ENCODE assay signal across 23 mouse cellular contexts in the genomic region with DNA sequence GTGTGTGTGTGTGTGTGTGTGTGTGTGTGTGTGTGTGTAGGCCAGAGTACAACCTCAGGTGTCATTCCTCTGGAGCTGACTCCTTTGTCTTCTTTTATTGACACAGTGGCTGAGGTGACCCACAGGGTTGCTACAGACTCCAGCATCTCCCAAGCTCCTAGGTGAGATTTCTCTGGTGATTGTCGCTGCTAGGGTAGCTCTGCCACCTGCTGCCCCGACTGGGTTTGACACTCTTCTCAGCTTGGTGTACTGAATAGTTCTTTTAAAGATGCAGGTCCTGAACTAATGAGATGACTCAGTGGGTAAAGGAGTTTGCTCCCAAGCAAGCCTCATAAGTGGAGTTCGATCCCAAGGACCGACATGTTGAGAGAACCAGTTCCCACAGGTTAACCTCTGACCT. TPM values are rescaled to one million over a fixed set of nuclear protein-coding genes. Genes with fewer than 3 reads are reported as not detected.
A peak's percentile ranks its signal among the peaks of the same experiment; 100 is the strongest.
DNase-seq lines count a peak whose midpoint lies in the region; ATAC-seq and TF ChIP-seq lines count a peak whose summit lies in the region.
"Had no signal": no experiment of that assay in that cellular context is flagged by ENCODE, and none has a peak within 500 bp of the region (broad histone marks: within the 10 kb centered on the region; RNA-seq: fewer than 3 reads in every experiment).

No protein-coding gene starts in this region.

- no peak overlapping the region for H3K4me2 ChIP-seq in intestine, postnatal 0 days (replicated peaks; ENCODE audit: low read depth)
- H3K4me2 ChIP-seq in intestine, embryonic 16.5 days (ENCODE audit: low read depth, low read length) = no peak overlapping the region
- H3K4me2 ChIP-seq in lung, embryonic 14.5 days = no peak overlapping the region
- H3K4me2 ChIP-seq: forebrain, embryonic 13.5 days; hindbrain, embryonic 14.5 days; liver, embryonic 15.5 days; midbrain, embryonic 11.5 days; neural tube, embryonic 15.5 days had no signal

- no peak overlapping the region for H3K4me3 ChIP-seq in intestine, postnatal 0 days (ENCODE audit: low read depth, low read length)
- no peak overlapping the region for H3K4me3 ChIP-seq in intestine, embryonic 16.5 days (ENCODE audit: low read length)
- no peak overlapping the region for H3K4me3 ChIP-seq in lung, embryonic 14.5 days (ENCODE audit: low read depth, low read length)
- H3K4me3 ChIP-seq: forebrain, embryonic 13.5 days; heart, embryonic 10.5 days; liver, embryonic 15.5 days; myocyte; neural tube, embryonic 15.5 days had no signal

- H3K36me3 ChIP-seq in intestine, postnatal 0 days (ENCODE audit: control insufficient read depth, insufficient read depth) = no peaks in the 10 kb centered on the region
- no peaks in the 10 kb centered on the region for H3K36me3 ChIP-seq in intestine, embryonic 16.5 days (ENCODE audit: control insufficient read depth, insufficient read depth, low read length)
- H3K36me3 ChIP-seq in lung, embryonic 14.5 days (ENCODE audit: insufficient read depth) = no peaks in the 10 kb centered on the region
- H3K36me3 ChIP-seq: heart, embryonic 10.5 days; liver, embryonic 15.5 days; neural tube, embryonic 15.5 days had no signal

- H3K27ac ChIP-seq in intestine, postnatal 0 days (ENCODE audit: low read depth, low read length) = no peak overlapping the region
- H3K27ac ChIP-seq in intestine, embryonic 16.5 days (ENCODE audit: low read length) = no peak overlapping the region
- no peak overlapping the region for H3K27ac ChIP-seq in lung, embryonic 14.5 days (ENCODE audit: low read depth)
- H3K27ac ChIP-seq: forebrain, embryonic 13.5 days; heart, embryonic 10.5 days; hindbrain, embryonic 14.5 days; liver, embryonic 15.5 days; neural tube, embryonic 15.5 days had no signal

- no peak for DNase-seq in lung, embryonic 14.5 days
- no peak for DNase-seq in lung, postnatal 14 days
- peak; percentile 12 for DNase-seq in A20 (ENCODE audit: low read depth, low spot score)
- DNase-seq in brain, adult 2 months (ENCODE audit: low read depth, low spot score) = peak; percentile 26
- DNase-seq in adrenal gland, adult 18-20 months (ENCODE audit: low spot score in 2 of 2) = no peak
- DNase-seq in spleen, postnatal 10 days (ENCODE audit: low spot score in 2 of 2) = no peak
- DNase-seq: adrenal gland, postnatal 25 days; cerebellum, adult 9-11 months; layer of hippocampus, postnatal 36 days; lung, postnatal 4 days; thymus, adult 18-20 months had no signal

- no peak for ATAC-seq in intestine, postnatal 0 days
- no peak for ATAC-seq in intestine, embryonic 16.5 days
- no peak for ATAC-seq in lung, embryonic 14.5 days (ENCODE audit: insufficient read depth)
- ATAC-seq: forebrain, embryonic 13.5 days had no signal

- 50% methylated on average over 4 of the region's 4 CpGs for WGBS in intestine, postnatal 0 days
- WGBS in intestine, embryonic 16.5 days = 45% methylated on average over 4 of the region's 4 CpGs
- WGBS in lung, embryonic 14.5 days = 42% methylated on average over 4 of the region's 4 CpGs

- TF ChIP-seq CTCF in intestine, postnatal 0 days (IDR thresholded peaks at IDR 0.05; ENCODE audit: low read depth) = peak; percentile 37
- 0 out of 2 replicates have a peak, but pooled peaks have one; percentile 7 for TF ChIP-seq CTCF in lung, embryonic 14.5 days (IDR thresholded peaks at IDR 0.05; ENCODE audit: low read depth)

- H3K27me3 ChIP-seq in intestine, postnatal 0 days (replicated peaks; ENCODE audit: control insufficient read depth, insufficient read depth, low read length) = no peaks in the 10 kb centered on the region
- no peaks in the 10 kb centered on the region for H3K27me3 ChIP-seq in intestine, embryonic 16.5 days (replicated peaks; ENCODE audit: control insufficient read depth, insufficient read depth, low read length)
- H3K27me3 ChIP-seq in lung, embryonic 14.5 days (ENCODE audit: insufficient read depth, low read length) = no peaks in the 10 kb centered on the region
- H3K27me3 ChIP-seq: liver, embryonic 15.5 days had no signal

- H3K9me3 ChIP-seq in intestine, postnatal 0 days (ENCODE audit: control insufficient read depth) = no peaks in the 10 kb centered on the region
- no peaks in the 10 kb centered on the region for H3K9me3 ChIP-seq in intestine, embryonic 16.5 days (ENCODE audit: control insufficient read depth, low read length)
- no peaks in the 10 kb centered on the region for H3K9me3 ChIP-seq in lung, embryonic 14.5 days (ENCODE audit: low read depth, low read length)
- H3K9me3 ChIP-seq: forebrain, embryonic 13.5 days; heart, embryonic 10.5 days; liver, embryonic 15.5 days; neural tube, embryonic 15.5 days had no signal

- H3K9ac ChIP-seq in intestine, postnatal 0 days (ENCODE audit: low read depth, low read length) = no peak overlapping the region
- H3K9ac ChIP-seq in intestine, embryonic 16.5 days (ENCODE audit: low read depth, low read length) = no peak overlapping the region
- H3K9ac ChIP-seq in lung, embryonic 14.5 days = no peak overlapping the region
- H3K9ac ChIP-seq: forebrain, embryonic 13.5 days; hindbrain, embryonic 14.5 days; liver, embryonic 15.5 days; neural tube, embryonic 15.5 days had no signal

- no peaks in the 10 kb centered on the region for H3K4me1 ChIP-seq in intestine, postnatal 0 days (replicated peaks; ENCODE audit: control insufficient read depth, insufficient read depth, low read length)
- H3K4me1 ChIP-seq in intestine, embryonic 16.5 days (ENCODE audit: control insufficient read depth, insufficient read depth, low read length) = peaks cover 4% of the 10 kb centered on the region; the same call in 1 of the 2 replicates
- 0 out of 2 replicates have a peak, but pooled peaks cover 3% of the 10 kb centered on the region for H3K4me1 ChIP-seq in lung, embryonic 14.5 days (ENCODE audit: insufficient read depth)
- H3K4me1 ChIP-seq: forebrain, embryonic 13.5 days; heart, embryonic 10.5 days; neural tube, embryonic 15.5 days had no signal

RNA-seq across cellular contexts. Expression of a gene that starts 3.2 kb away (rescaled TPM):
- polyA plus RNA-seq in intestine, postnatal 0 days (2015; fragmentation: Nextera tagmentation; extraction: Ambion mirVana) = 0.10 TPM in 1 of 2 replicates, not detected in the other
- 0.33 TPM in 1 of 2 replicates, not detected in the other for polyA plus RNA-seq in intestine, embryonic 16.5 days (2015; fragmentation: Nextera tagmentation; extraction: Ambion mirVana)
- polyA plus RNA-seq in lung, embryonic 14.5 days (2014; fragmentation: Nextera tagmentation; extraction: Ambion mirVana) = 0.29 TPM in 1 of 2 replicates, not detected in the other
- 10 to 100 TPM; 10.1 to 26.1 TPM for total RNA-seq in adrenal gland, adult 18-20 months (2021)
- total RNA-seq: gastrocnemius, postnatal 4 days had no signal
- polyA plus RNA-seq: forebrain, embryonic 13.5 days; hindbrain, embryonic 14.5 days; myocyte; neural tube, embryonic 15.5 days had no signal

RNA-seq across cellular contexts. Expression of a gene that starts 31.5 kb away (rescaled TPM):
- 2.1 and 2.3 TPM in 2 replicates for polyA plus RNA-seq in intestine, postnatal 0 days (2015; fragmentation: Nextera tagmentation; extraction: Ambion mirVana)
- polyA plus RNA-seq in intestine, embryonic 16.5 days (2015; fragmentation: Nextera tagmentation; extraction: Ambion mirVana) = 5.8 and 6.4 TPM in 2 replicates
- polyA plus RNA-seq in lung, embryonic 14.5 days (2014; fragmentation: Nextera tagmentation; extraction: Ambion mirVana) = 17.7 and 18.8 TPM in 2 replicates
- 1 to 10 TPM; 4.9 to 5.7 TPM for total RNA-seq in adrenal gland, adult 18-20 months (2021)

RNA-seq across cellular contexts. Expression of a gene that starts 38.8 kb away (rescaled TPM):
- 0.10 and 0.20 TPM in 2 replicates for polyA plus RNA-seq in intestine, postnatal 0 days (2015; fragmentation: Nextera tagmentation; extraction: Ambion mirVana)
- polyA plus RNA-seq in intestine, embryonic 16.5 days (2015; fragmentation: Nextera tagmentation; extraction: Ambion mirVana) = 0.22 TPM in 2 replicates
- 0.19 TPM in 1 of 2 replicates, not detected in the other for polyA plus RNA-seq in lung, embryonic 14.5 days (2014; fragmentation: Nextera tagmentation; extraction: Ambion mirVana)
- under 1 TPM in 1 of 2 experiments, not detected in 1; 0.35 TPM for total RNA-seq in adrenal gland, adult 18-20 months (2021)
- total RNA-seq: adrenal gland, postnatal 25 days had no signal
- polyA plus RNA-seq: kidney, embryonic 14.5 days; limb, embryonic 11.5 days; myocyte had no signal

Comparison
In these comparisons a context has a peak if more than half of its experiments do, and no peak if none do; other contexts are left out.
1. DNase-seq: peak in A20 (single experiment) and brain, adult 2 months (single experiment); none in lung, embryonic 14.5 days (single experiment), lung, postnatal 14 days (single experiment), adrenal gland, adult 18-20 months (0 of 2) and spleen, postnatal 10 days (0 of 2).